Mouse (Mus musculus): ENCODE measurements around the gene H2-Q2. TPM values are rescaled to one million over a fixed set of nuclear protein-coding genes. Genes with fewer than 3 reads are reported as not detected.

Gene H2-Q2
- polyA plus RNA-seq (2014; fragmentation: Illumina TruSeq; extraction: RNeasy Lipid Tissue Mini Kit (QIAGEN cat#74804); ENCODE audit: low read depth, low replicate concordance) = 288 TPM

GRCm38 (mm10) chr17:35342071-35342671 is at the start of gene H2-Q2:
Gene H2-Q2 (plus strand): TSS chr17:35342242.

GRCm38 (mm10) chr17:35320327-35321081 is 21.5 kb upstream of the H2-Q2 start, which contains the start of gene H2-Q1:
Gene H2-Q1 (plus strand): TSS chr17:35320405.

GRCm38 (mm10) chr17:35379369-35379728 is 37.3 kb downstream of the H2-Q2 start, which contains the start of gene H2-Q4:
Gene H2-Q4 (plus strand): TSS chr17:35379617.

Other genes with a start within 250 kb of the H2-Q2 start
- gene Ly6g5c, start 234.0 kb upstream of the H2-Q2 start, polyA plus RNA-seq (2014; fragmentation: Illumina TruSeq; extraction: RNeasy Lipid Tissue Mini Kit (QIAGEN cat#74804); ENCODE audit: low read depth, low replicate concordance) = not detected
- gene Ly6g5b, start 226.8 kb upstream of the H2-Q2 start, polyA plus RNA-seq (2014; fragmentation: Illumina TruSeq; extraction: RNeasy Lipid Tissue Mini Kit (QIAGEN cat#74804); ENCODE audit: low read depth, low replicate concordance) = not detected
- 0.85 TPM for gene Gpank1, start 220.8 kb upstream of the H2-Q2 start, polyA plus RNA-seq (2014; fragmentation: Illumina TruSeq; extraction: RNeasy Lipid Tissue Mini Kit (QIAGEN cat#74804); ENCODE audit: low read depth, low replicate concordance)
- gene Csnk2b, start 220.2 kb upstream of the H2-Q2 start, polyA plus RNA-seq (2014; fragmentation: Illumina TruSeq; extraction: RNeasy Lipid Tissue Mini Kit (QIAGEN cat#74804); ENCODE audit: low read depth, low replicate concordance) = 96.9 TPM
- gene D17H6S53E, start 215.9 kb upstream of the H2-Q2 start, polyA plus RNA-seq (2014; fragmentation: Illumina TruSeq; extraction: RNeasy Lipid Tissue Mini Kit (QIAGEN cat#74804); ENCODE audit: low read depth, low replicate concordance) = 2.2 TPM
- gene Apom, start 210.2 kb upstream of the H2-Q2 start, polyA plus RNA-seq (2014; fragmentation: Illumina TruSeq; extraction: RNeasy Lipid Tissue Mini Kit (QIAGEN cat#74804); ENCODE audit: low read depth, low replicate concordance) = not detected
- gene Bag6, start 207.1 kb upstream of the H2-Q2 start, polyA plus RNA-seq (2014; fragmentation: Illumina TruSeq; extraction: RNeasy Lipid Tissue Mini Kit (QIAGEN cat#74804); ENCODE audit: low read depth, low replicate concordance) = 16.8 TPM
- gene Prrc2a, start 177.3 kb upstream of the H2-Q2 start, polyA plus RNA-seq (2014; fragmentation: Illumina TruSeq; extraction: RNeasy Lipid Tissue Mini Kit (QIAGEN cat#74804); ENCODE audit: low read depth, low replicate concordance) = 12.8 TPM
- gene Aif1, start 166.2 kb upstream of the H2-Q2 start, polyA plus RNA-seq (2014; fragmentation: Illumina TruSeq; extraction: RNeasy Lipid Tissue Mini Kit (QIAGEN cat#74804); ENCODE audit: low read depth, low replicate concordance) = 7.7 TPM
- gene Lst1, start 153.8 kb upstream of the H2-Q2 start, polyA plus RNA-seq (2014; fragmentation: Illumina TruSeq; extraction: RNeasy Lipid Tissue Mini Kit (QIAGEN cat#74804); ENCODE audit: low read depth, low replicate concordance) = not detected
- not detected for gene Ltb, start 147.8 kb upstream of the H2-Q2 start, polyA plus RNA-seq (2014; fragmentation: Illumina TruSeq; extraction: RNeasy Lipid Tissue Mini Kit (QIAGEN cat#74804); ENCODE audit: low read depth, low replicate concordance)
- gene Tnf, start 140.2 kb upstream of the H2-Q2 start, polyA plus RNA-seq (2014; fragmentation: Illumina TruSeq; extraction: RNeasy Lipid Tissue Mini Kit (QIAGEN cat#74804); ENCODE audit: low read depth, low replicate concordance) = 0.35 TPM
- 0.54 TPM for gene Lta, start 136.9 kb upstream of the H2-Q2 start, polyA plus RNA-seq (2014; fragmentation: Illumina TruSeq; extraction: RNeasy Lipid Tissue Mini Kit (QIAGEN cat#74804); ENCODE audit: low read depth, low replicate concordance)
- gene Gm16181, start 121.4 kb upstream of the H2-Q2 start, polyA plus RNA-seq (2014; fragmentation: Illumina TruSeq; extraction: RNeasy Lipid Tissue Mini Kit (QIAGEN cat#74804); ENCODE audit: low read depth, low replicate concordance) = not detected
- 8.0 TPM for gene Atp6v1g2, start 108.6 kb upstream of the H2-Q2 start, polyA plus RNA-seq (2014; fragmentation: Illumina TruSeq; extraction: RNeasy Lipid Tissue Mini Kit (QIAGEN cat#74804); ENCODE audit: low read depth, low replicate concordance)
- not detected for gene Nfkbil1, start 106.5 kb upstream of the H2-Q2 start, polyA plus RNA-seq (2014; fragmentation: Illumina TruSeq; extraction: RNeasy Lipid Tissue Mini Kit (QIAGEN cat#74804); ENCODE audit: low read depth, low replicate concordance)
- 10.4 TPM for gene Ddx39b, start 100.5 kb upstream of the H2-Q2 start, polyA plus RNA-seq (2014; fragmentation: Illumina TruSeq; extraction: RNeasy Lipid Tissue Mini Kit (QIAGEN cat#74804); ENCODE audit: low read depth, low replicate concordance)
- gene H2-D1, start 79.5 kb upstream of the H2-Q2 start, polyA plus RNA-seq (2014; fragmentation: Illumina TruSeq; extraction: RNeasy Lipid Tissue Mini Kit (QIAGEN cat#74804); ENCODE audit: low read depth, low replicate concordance) = 76.9 TPM
- gene H2-Q1, start 21.8 kb upstream of the H2-Q2 start, polyA plus RNA-seq (2014; fragmentation: Illumina TruSeq; extraction: RNeasy Lipid Tissue Mini Kit (QIAGEN cat#74804); ENCODE audit: low read depth, low replicate concordance) = 45.4 TPM
- gene H2-Q4, start 37.4 kb downstream of the H2-Q2 start, polyA plus RNA-seq (2014; fragmentation: Illumina TruSeq; extraction: RNeasy Lipid Tissue Mini Kit (QIAGEN cat#74804); ENCODE audit: low read depth, low replicate concordance) = 34.4 TPM
- 7.1 TPM for gene H2-Q6, start 82.6 kb downstream of the H2-Q2 start, polyA plus RNA-seq (2014; fragmentation: Illumina TruSeq; extraction: RNeasy Lipid Tissue Mini Kit (QIAGEN cat#74804); ENCODE audit: low read depth, low replicate concordance)
- 12.5 TPM for gene H2-Q7, start 96.9 kb downstream of the H2-Q2 start, polyA plus RNA-seq (2014; fragmentation: Illumina TruSeq; extraction: RNeasy Lipid Tissue Mini Kit (QIAGEN cat#74804); ENCODE audit: low read depth, low replicate concordance)
- gene H2-Q10, start 127.8 kb downstream of the H2-Q2 start, polyA plus RNA-seq (2014; fragmentation: Illumina TruSeq; extraction: RNeasy Lipid Tissue Mini Kit (QIAGEN cat#74804); ENCODE audit: low read depth, low replicate concordance) = 3.2 TPM
- gene Pou5f1, start 163.8 kb downstream of the H2-Q2 start, polyA plus RNA-seq (2014; fragmentation: Illumina TruSeq; extraction: RNeasy Lipid Tissue Mini Kit (QIAGEN cat#74804); ENCODE audit: low read depth, low replicate concordance) = not detected
- gene Tcf19, start 174.6 kb downstream of the H2-Q2 start, polyA plus RNA-seq (2014; fragmentation: Illumina TruSeq; extraction: RNeasy Lipid Tissue Mini Kit (QIAGEN cat#74804); ENCODE audit: low read depth, low replicate concordance) = 2.7 TPM
- 4.6 TPM for gene Cchcr1, start 174.9 kb downstream of the H2-Q2 start, polyA plus RNA-seq (2014; fragmentation: Illumina TruSeq; extraction: RNeasy Lipid Tissue Mini Kit (QIAGEN cat#74804); ENCODE audit: low read depth, low replicate concordance)
- gene Psors1c2, start 191.0 kb downstream of the H2-Q2 start, polyA plus RNA-seq (2014; fragmentation: Illumina TruSeq; extraction: RNeasy Lipid Tissue Mini Kit (QIAGEN cat#74804); ENCODE audit: low read depth, low replicate concordance) = not detected
- not detected for gene Cdsn, start 209.9 kb downstream of the H2-Q2 start, polyA plus RNA-seq (2014; fragmentation: Illumina TruSeq; extraction: RNeasy Lipid Tissue Mini Kit (QIAGEN cat#74804); ENCODE audit: low read depth, low replicate concordance)
- gene 2300002M23Rik, start 225.2 kb downstream of the H2-Q2 start, polyA plus RNA-seq (2014; fragmentation: Illumina TruSeq; extraction: RNeasy Lipid Tissue Mini Kit (QIAGEN cat#74804); ENCODE audit: low read depth, low replicate concordance) = not detected

Data from sigmoid colon, adult 10 weeks (tissue).